Mouse (Mus musculus) midbrain, embryonic 16.5 days (tissue): ENCODE data around the gene Ror1. TPM values are rescaled to one million over a fixed set of nuclear protein-coding genes. Genes with fewer than 3 reads are reported as not detected.

Experiments used
- ATAC-seq: fragments of 200-750 bp; cut with Nextera tagmentation; 2 replicates; pipeline ENCODE4 v1.8.0; 2017; ENCODE audit warnings: moderate TSS enrichment
- H3K27ac ChIP-seq: fragments of 300-500 bp; sonication (generic); 2 replicates; pipeline ENCODE4 v1.5.1; 2014; ENCODE audit warnings: mild to moderate bottlenecking, low read length, mixed read lengths
- H3K27me3 ChIP-seq: fragments of 300-500 bp; sonication (generic); 2 replicates; pipeline ENCODE4 v1.6.1; 2014; ENCODE audit warnings: low read depth, low read length, mixed read lengths; ENCODE audit not compliant: control insufficient read depth, insufficient read depth
- H3K36me3 ChIP-seq: fragments of 300-500 bp; sonication (generic); 2 replicates; pipeline ENCODE4 v1.6.1; 2014; ENCODE audit warnings: mild to moderate bottlenecking, low read length, moderate library complexity, mixed read lengths; ENCODE audit not compliant: control insufficient read depth, insufficient read depth
- H3K4me1 ChIP-seq: fragments of 300-500 bp; sonication (generic); 2 replicates; pipeline ENCODE4 v1.6.1; 2014; ENCODE audit warnings: mild to moderate bottlenecking, low read length, mixed read lengths; ENCODE audit not compliant: control insufficient read depth, insufficient read depth
- H3K4me2 ChIP-seq: fragments of 300-500 bp; sonication (generic); 2 replicates; pipeline ENCODE4 v1.6.1; 2014; ENCODE audit warnings: mild to moderate bottlenecking, low read length, mixed read lengths
- H3K4me3 ChIP-seq: fragments of 300-500 bp; sonication (generic); 2 replicates; pipeline ENCODE4 v1.5.1; 2014; ENCODE audit warnings: low read depth, mild to moderate bottlenecking, low read length, moderate library complexity, mixed read lengths
- H3K9ac ChIP-seq: fragments of 300-500 bp; sonication (generic); 2 replicates; pipeline ENCODE4 v1.6.1; 2014; ENCODE audit warnings: low read depth, low read length, mixed read lengths
- H3K9me3 ChIP-seq: fragments of 300-500 bp; sonication (generic); replicated peaks from 2 replicates; pipeline ENCODE4 v1.6.1; 2014; ENCODE audit warnings: mild to moderate bottlenecking, low read length, mixed read lengths; ENCODE audit not compliant: control insufficient read depth, poor library complexity, severe bottlenecking
- WGBS: fragments of 180-500 bp; shearing (Covaris S2); extraction: QIAGEN DNeasy Blood & Tissue Kit; methylation state at CpG from one replicate; pipeline ENCODE4 v1.1.7; 2014; 5-methylcytosine and 5-hydroxymethylcytosine counted together
- polyA plus RNA-seq: library from polyadenylated mRNA; unstranded; fragments of >200 nt; fragmentation: Nextera tagmentation; extraction: Ambion mirVana; gene quantifications from 2 replicates; pipeline ENCODE4 v1.2.1, GENCODE M21; 2015

Ror1 gene
- polyA plus RNA-seq, 1 experiment from 2014 or later = 0.84 TPM

GRCm38 (mm10) chr4:100166871-100167270, 71.3 kb downstream of the Ror1 start:
- WGBS = 57% methylated on average over 3 of the region's 3 CpGs
- Histone ChIP-seq H3K4me1 (peaks cover 8% of the 10 kb centered on the region), H3K4me2 (no peak overlapping the region), H3K9ac (no peak overlapping the region), H3K9me3 (no peaks in the 10 kb centered on the region), H3K4me3 (no peak overlapping the region), H3K27ac (no peak overlapping the region), H3K27me3 (no peaks in the 10 kb centered on the region), H3K36me3 (no peaks in the 10 kb centered on the region)
- ATAC-seq = no peak

- H3K36me3 ChIP-seq = no peaks in the 10 kb centered on the region
- no peak overlapping the region for H3K9ac ChIP-seq
- H3K27ac ChIP-seq = no peak overlapping the region
- no peaks in the 10 kb centered on the region for H3K27me3 ChIP-seq
- peak; percentile 52; the same call in 1 of the 2 replicates for ATAC-seq
- WGBS = 59% methylated on average over 5 of the region's 5 CpGs
- H3K4me3 ChIP-seq = no peak overlapping the region
- no peaks in the 10 kb centered on the region for H3K9me3 ChIP-seq
- H3K4me2 ChIP-seq = no peak overlapping the region; the same call in 1 of the 2 replicates
- H3K4me1 ChIP-seq = peaks cover 8% of the 10 kb centered on the region
Observed at GRCm38 (mm10) chr4:100169683-100170082, 74.1 kb downstream of the Ror1 start.

- Histone ChIP-seq H3K27me3 (no peaks in the 10 kb centered on the region), H3K9ac (no peak overlapping the region), H3K27ac (no peak overlapping the region), H3K4me1 (peaks cover 8% of the 10 kb centered on the region), H3K4me2 (peak overlapping the region; percentile 33), H3K9me3 (no peaks in the 10 kb centered on the region), H3K4me3 (no peak overlapping the region), H3K36me3 (no peaks in the 10 kb centered on the region)
- 19% methylated on average over 14 of the region's 14 CpGs for WGBS
- ATAC-seq = peak; percentile 65; the same call in 1 of the 2 replicates
Observed at GRCm38 (mm10) chr4:100170161-100170650, 74.6 kb downstream of the Ror1 start.

- H3K4me2 ChIP-seq = no peak overlapping the region
- no peaks in the 10 kb centered on the region for H3K9me3 ChIP-seq
- no peaks in the 10 kb centered on the region for H3K36me3 ChIP-seq
- ATAC-seq = no peak
- peaks cover 8% of the 10 kb centered on the region for H3K4me1 ChIP-seq
- H3K27me3 ChIP-seq = no peaks in the 10 kb centered on the region
- H3K4me3 ChIP-seq = no peak overlapping the region
- no peak overlapping the region for H3K9ac ChIP-seq
- 16% methylated on average over 5 of the region's 5 CpGs for WGBS
- no peak overlapping the region for H3K27ac ChIP-seq
Observed at GRCm38 (mm10) chr4:100170743-100171142, 75.2 kb downstream of the Ror1 start.

GRCm38 (mm10) chr4:100171483-100171898, 75.9 kb downstream of the Ror1 start:
- ATAC-seq = 0 out of 2 replicates have a peak, but pooled peaks have one; percentile 13
- no peak overlapping the region for H3K9ac ChIP-seq

GRCm38 (mm10) chr4:100175594-100175993, 80.0 kb downstream of the Ror1 start:
- H3K9me3 ChIP-seq = no peaks in the 10 kb centered on the region
- no peaks in the 10 kb centered on the region for H3K36me3 ChIP-seq
- WGBS = 95% methylated on average over 7 of the region's 7 CpGs
- H3K27ac ChIP-seq = no peak overlapping the region
- H3K4me2 ChIP-seq = no peak overlapping the region
- ATAC-seq = no peak
- H3K4me3 ChIP-seq = no peak overlapping the region
- no peak overlapping the region for H3K9ac ChIP-seq
- 0 out of 2 replicates have a peak, but pooled peaks cover 4% of the 10 kb centered on the region for H3K4me1 ChIP-seq
- H3K27me3 ChIP-seq = no peaks in the 10 kb centered on the region

More at GRCm38 (mm10) chr4:100171483-100171898, 75.9 kb downstream of the Ror1 start:
- Histone ChIP-seq H3K27me3 (no peaks in the 10 kb centered on the region), H3K4me2 (no peak overlapping the region), H3K9me3 (no peaks in the 10 kb centered on the region), H3K27ac (no peak overlapping the region), H3K4me3 (no peak overlapping the region), H3K36me3 (no peaks in the 10 kb centered on the region), H3K4me1 (peaks cover 8% of the 10 kb centered on the region)
- 60% methylated on average over 5 of the region's 5 CpGs for WGBS

- no peak for ATAC-seq
- H3K9me3 ChIP-seq = no peaks in the 10 kb centered on the region
- H3K27me3 ChIP-seq = no peaks in the 10 kb centered on the region
- H3K4me1 ChIP-seq = no peaks in the 10 kb centered on the region; the same call in 1 of the 2 replicates
- no peak overlapping the region for H3K27ac ChIP-seq
- H3K4me2 ChIP-seq = no peak overlapping the region
- no peaks in the 10 kb centered on the region for H3K36me3 ChIP-seq
- H3K4me3 ChIP-seq = no peak overlapping the region
- WGBS = 90% methylated on average over 3 of the region's 3 CpGs
- H3K9ac ChIP-seq = no peak overlapping the region
Observed at GRCm38 (mm10) chr4:100178316-100178715, 82.7 kb downstream of the Ror1 start.

- 0 out of 2 replicates have a peak, but pooled peaks cover 3% of the 10 kb centered on the region for H3K9me3 ChIP-seq
- no peaks in the 10 kb centered on the region; the same call in 1 of the 2 replicates for H3K4me1 ChIP-seq
- no peak overlapping the region for H3K9ac ChIP-seq
- H3K27ac ChIP-seq = no peak overlapping the region
- ATAC-seq = no peak
- 47% methylated on average over 5 of the region's 5 CpGs for WGBS
- no peak overlapping the region for H3K4me2 ChIP-seq
- no peak overlapping the region for H3K4me3 ChIP-seq
- no peaks in the 10 kb centered on the region for H3K36me3 ChIP-seq
- H3K27me3 ChIP-seq = no peaks in the 10 kb centered on the region
Observed at GRCm38 (mm10) chr4:100181676-100182075, 86.1 kb downstream of the Ror1 start.

- no peaks in the 10 kb centered on the region for H3K4me1 ChIP-seq
- 0 out of 2 replicates have a peak, but pooled peaks cover 3% of the 10 kb centered on the region for H3K9me3 ChIP-seq
- ATAC-seq = no peak
- WGBS = 91% methylated on average over 8 of the region's 8 CpGs
- H3K36me3 ChIP-seq = no peaks in the 10 kb centered on the region
- no peaks in the 10 kb centered on the region for H3K27me3 ChIP-seq
- no peak overlapping the region for H3K9ac ChIP-seq
- no peak overlapping the region for H3K4me3 ChIP-seq
- no peak overlapping the region for H3K4me2 ChIP-seq
- H3K27ac ChIP-seq = no peak overlapping the region
Observed at GRCm38 (mm10) chr4:100186781-100187180, 91.2 kb downstream of the Ror1 start.
